9 mouse cellular contexts compared by ENCODE assay signal in the genomic region with DNA sequence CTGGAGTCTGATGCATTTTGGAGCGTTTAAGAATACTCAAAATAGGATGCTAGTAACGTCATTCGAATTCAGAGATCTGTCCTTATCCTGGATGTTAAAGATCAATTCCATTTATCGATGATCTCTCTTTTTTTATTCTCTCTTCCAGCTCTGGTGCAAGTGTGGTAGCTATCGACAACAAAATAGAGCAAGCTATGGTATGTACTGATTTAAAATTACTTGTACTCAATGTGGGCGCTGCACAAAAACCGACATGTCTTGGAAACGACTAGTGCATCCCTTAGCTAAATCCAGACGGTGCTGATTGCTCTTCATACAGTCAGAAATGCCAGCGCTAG. TPM values are rescaled to one million over a fixed set of nuclear protein-coding genes. Genes with fewer than 3 reads are reported as not detected.
DNase-seq lines count a peak whose midpoint lies in the region; ATAC-seq and TF ChIP-seq lines count a peak whose summit lies in the region.
"Had no signal": no experiment of that assay in that cellular context is flagged by ENCODE, and none has a peak within 500 bp of the region (broad histone marks: within the 10 kb centered on the region; RNA-seq: fewer than 3 reads in every experiment).

No protein-coding gene starts in this region.

- under 1% methylated on average over 10 of the region's 10 CpGs for WGBS in liver, adult 2 months
- WGBS in embryonic facial prominence, embryonic 11.5 days: under 1% methylated on average over 10 of the region's 10 CpGs
- 1% methylated on average over 10 of the region's 10 CpGs for WGBS in neural tube, embryonic 12.5 days

- H3K4me1 ChIP-seq in liver, adult 2 months (ENCODE audit: control insufficient read depth, insufficient read depth, low read length): no peaks in the 10 kb centered on the region
- H3K4me1 ChIP-seq in embryonic facial prominence, embryonic 11.5 days (ENCODE audit: control insufficient read depth, insufficient read depth, low read length): 0 out of 2 replicates have a peak, but pooled peaks cover 2% of the 10 kb centered on the region
- peaks cover 26% of the 10 kb centered on the region for H3K4me1 ChIP-seq in neural tube, embryonic 12.5 days

- H3K36me3 ChIP-seq in liver, adult 2 months (ENCODE audit: control insufficient read depth, insufficient read depth, low read length): no peaks in the 10 kb centered on the region; the same call in 1 of the 2 replicates
- H3K36me3 ChIP-seq in embryonic facial prominence, embryonic 11.5 days (replicated peaks; ENCODE audit: control insufficient read depth, insufficient read depth, low read depth, low read length): peaks cover 5% of the 10 kb centered on the region
- H3K36me3 ChIP-seq in neural tube, embryonic 12.5 days: peaks cover 29% of the 10 kb centered on the region

- no peak for TF ChIP-seq CTCF in liver, adult 2 months (IDR thresholded peaks at IDR 0.05; ENCODE audit: low read depth, low read length)

- H3K27ac ChIP-seq in liver, adult 2 months (replicated peaks; ENCODE audit: insufficient read depth, low read depth, low read length): peak overlapping the region; percentile 74
- H3K27ac ChIP-seq in embryonic facial prominence, embryonic 11.5 days (replicated peaks; ENCODE audit: low read depth, low read length): peak overlapping the region; percentile 99
- peak overlapping the region; percentile 100 for H3K27ac ChIP-seq in neural tube, embryonic 12.5 days

- peak overlapping the region; percentile 66 for H3K4me2 ChIP-seq in embryonic facial prominence, embryonic 11.5 days (ENCODE audit: low read depth, low read length)
- peak overlapping the region; percentile 94 for H3K4me2 ChIP-seq in neural tube, embryonic 12.5 days (replicated peaks)

- H3K79me2 ChIP-seq in liver, adult 2 months (ENCODE audit: control insufficient read depth, insufficient read depth, low read length): no peaks in the 10 kb centered on the region

- H3K9ac ChIP-seq in liver, adult 2 months (ENCODE audit: low read depth, low read length): peak overlapping the region; percentile 88
- H3K9ac ChIP-seq in embryonic facial prominence, embryonic 11.5 days (replicated peaks; ENCODE audit: low read length): peak overlapping the region; percentile 99
- peak overlapping the region; percentile 98 for H3K9ac ChIP-seq in neural tube, embryonic 12.5 days

- DNase-seq in liver, adult 2 months (ENCODE audit: extremely low read depth, low read depth, low spot score): no peak
- DNase-seq in liver: no peak
- no peak for DNase-seq in embryonic facial prominence, embryonic 11.5 days (ENCODE audit: low spot score)
- DNase-seq in induced T-regulatory cell, adult 2 months (ENCODE audit: low read depth): peak; percentile 23
- DNase-seq in cerebellum, postnatal 36 days: no peak
- no peak for DNase-seq in adrenal gland, adult 2 months
- no peak for DNase-seq in kidney, adult 9 months

- H3K4me3 ChIP-seq in liver, adult 2 months (ENCODE audit: insufficient read depth, low read depth, low read length): peak overlapping the region; percentile 74
- H3K4me3 ChIP-seq in embryonic facial prominence, embryonic 11.5 days (ENCODE audit: low read depth, low read length): peak overlapping the region; percentile 78
- H3K4me3 ChIP-seq in neural tube, embryonic 12.5 days: peak overlapping the region; percentile 73

- no peak for ATAC-seq in embryonic facial prominence, embryonic 11.5 days (replicated peaks; ENCODE audit: insufficient number of reproducible peaks, low FRiP score, low TSS enrichment, low read depth)
- no peak for ATAC-seq in neural tube, embryonic 12.5 days (ENCODE audit: low FRiP score, low read depth)

- no peaks in the 10 kb centered on the region for H3K27me3 ChIP-seq in liver, adult 2 months (ENCODE audit: control insufficient read depth, insufficient read depth, low read length)
- H3K27me3 ChIP-seq in embryonic facial prominence, embryonic 11.5 days (ENCODE audit: control insufficient read depth, insufficient read depth, low read length): no peaks in the 10 kb centered on the region
- no peaks in the 10 kb centered on the region for H3K27me3 ChIP-seq in neural tube, embryonic 12.5 days (replicated peaks)

- TF ChIP-seq POLR2A in liver, adult 2 months (IDR thresholded peaks at IDR 0.05; ENCODE audit: extremely low read depth, insufficient read depth, low read length): no peak

- no peaks in the 10 kb centered on the region for H3K9me3 ChIP-seq in embryonic facial prominence, embryonic 11.5 days (replicated peaks; ENCODE audit: control insufficient read depth, low read length)
- no peaks in the 10 kb centered on the region for H3K9me3 ChIP-seq in neural tube, embryonic 12.5 days

RNA-seq across cellular contexts. Expression of gene Serp2, which starts 51.6 kb away (rescaled TPM):
- 0.37 TPM in 1 of 2 replicates, not detected in the other for total RNA-seq in liver, adult 2 months (2014; rRNA removed)
- polyA plus RNA-seq in liver, adult 2 months (2012; rRNA removed): not detected in 2 replicates
- polyA plus RNA-seq in embryonic facial prominence, embryonic 11.5 days (2014; fragmentation: Nextera tagmentation; extraction: Ambion mirVana): 23.7 and 26.7 TPM in 2 replicates
- polyA plus RNA-seq in neural tube, embryonic 12.5 days (2016; fragmentation: Nextera tagmentation; extraction: Ambion mirVana): 69.9 and 73.5 TPM in 2 replicates
- total RNA-seq in adrenal gland, adult 2 months (2021): 1 to 10 TPM; 3.9 to 6.2 TPM
- polyA plus RNA-seq in adrenal gland, adult 2 months (2012; rRNA removed): 8.3 and 9.3 TPM in 2 replicates
- total RNA-seq: megakaryocyte progenitor cell, adult 5-6 weeks had no signal
